Mouse (Mus musculus) kidney, adult 8-10 months (tissue): ENCODE data around the gene Esrra.
A peak's percentile ranks its signal among the peaks of the same experiment; 100 is the strongest.

Source experiments
- DNase-seq, 2 experiments: peaks; one replicate each; pipeline ENCODE4 v3.0.0; 2022

Gene Esrra

GRCm38 (mm10) chr19:6919876-6920740 lies 1.5 kb downstream of the Esrra start:
- DNase-seq = peak; percentile 80 to 86

GRCm38 (mm10) chr19:6919431-6919830 lies 2.2 kb downstream of the Esrra start:
- DNase-seq = no peak

GRCm38 (mm10) chr19:6918321-6918720 lies 3.3 kb downstream of the Esrra start:
- DNase-seq = no peak

GRCm38 (mm10) chr19:6916496-6916895 lies 5.1 kb downstream of the Esrra start:
- no peak for DNase-seq

GRCm38 (mm10) chr19:6915276-6915675 lies 6.3 kb downstream of the Esrra start:
- no peak for DNase-seq

- DNase-seq = no peak
These were observed 7.1 kb downstream of the Esrra start for GRCm38 (mm10) chr19:6914540-6914939.

- no peak for DNase-seq
These were observed 7.6 kb downstream of the Esrra start for GRCm38 (mm10) chr19:6913991-6914390.

- no peak for DNase-seq
These were observed 8.6 kb downstream of the Esrra start for GRCm38 (mm10) chr19:6913036-6913435.

- no peak for DNase-seq
These were observed 9.2 kb downstream of the Esrra start for GRCm38 (mm10) chr19:6912205-6912970.

- DNase-seq = peak in 1 of 2 experiments; percentile 6
These were observed 10.2 kb downstream of the Esrra start for GRCm38 (mm10) chr19:6911101-6912074.

GRCm38 (mm10) chr19:6910306-6910705 lies 11.3 kb downstream of the Esrra start:
- peak in 1 of 2 experiments; percentile 70 for DNase-seq

- peak; percentile 93 to 94 for DNase-seq
These were observed 11.9 kb downstream of the Esrra start, which contains the start of the genes Trmt112 and Prdx5 for GRCm38 (mm10) chr19:6909507-6910289. Trmt112 (plus strand) TSS chr19:6909698. Prdx5 (minus strand) TSS chr19:6910106.

GRCm38 (mm10) chr19:6909021-6909420 lies 12.6 kb downstream of the Esrra start:
- no peak for DNase-seq

GRCm38 (mm10) chr19:6907811-6908540 lies 13.6 kb downstream of the Esrra start:
- DNase-seq = no peak

- DNase-seq = no peak
These were observed 14.5 kb downstream of the Esrra start for GRCm38 (mm10) chr19:6907094-6907493.

- peak; percentile 62 to 75 for DNase-seq
These were observed 15.4 kb downstream of the Esrra start for GRCm38 (mm10) chr19:6906199-6906598.

- peak in 1 of 2 experiments; percentile 52 for DNase-seq
These were observed 16.0 kb downstream of the Esrra start for GRCm38 (mm10) chr19:6905498-6906159.

- peak; percentile 90 to 92 for DNase-seq
These were observed 16.8 kb downstream of the Esrra start for GRCm38 (mm10) chr19:6904846-6905245.

- DNase-seq = peak in 1 of 2 experiments; percentile 74
These were observed 18.6 kb downstream of the Esrra start for GRCm38 (mm10) chr19:6903031-6903430.

GRCm38 (mm10) chr19:6899641-6900040 lies 22.0 kb downstream of the Esrra start:
- DNase-seq = peak; percentile 56 to 79
